Comparison of ENCODE assay signal across 8 mouse cellular contexts in genomic region chr8:73007489-73007888, GRCm38 (mm10).
DNase-seq lines count a peak whose midpoint lies in the region; ATAC-seq and TF ChIP-seq lines count a peak whose summit lies in the region.

No protein-coding gene starts in this region.

- H3K27ac ChIP-seq in forebrain, embryonic 13.5 days: no peak overlapping the region
- H3K27ac ChIP-seq in forebrain, embryonic 11.5 days (ENCODE audit: low read depth, low read length): no peak overlapping the region
- H3K27ac ChIP-seq in hindbrain, embryonic 13.5 days: no peak overlapping the region
- H3K27ac ChIP-seq in liver, postnatal 0 days (ENCODE audit: low read depth): no peak overlapping the region

- H3K4me1 ChIP-seq in forebrain, embryonic 13.5 days: no peaks in the 10 kb centered on the region
- no peaks in the 10 kb centered on the region for H3K4me1 ChIP-seq in forebrain, embryonic 11.5 days (replicated peaks; ENCODE audit: control insufficient read depth, insufficient read depth, low read length)
- H3K4me1 ChIP-seq in hindbrain, embryonic 13.5 days (replicated peaks): no peaks in the 10 kb centered on the region
- H3K4me1 ChIP-seq in liver, postnatal 0 days (ENCODE audit: insufficient read depth): peaks cover 7% of the 10 kb centered on the region; the same call in 1 of the 2 replicates

- TF ChIP-seq EP300 in liver, postnatal 0 days (IDR thresholded peaks at IDR 0.05; ENCODE audit: low read depth): no peak

- DNase-seq in forebrain, embryonic 11.5 days (ENCODE audit: low spot score): no peak
- peak; percentile 8 for DNase-seq in urinary bladder, postnatal 25 days (ENCODE audit: low spot score)
- DNase-seq in urinary bladder, postnatal 4 days (ENCODE audit: low spot score in 2 of 2): no peak
- DNase-seq in liver, postnatal 0 days: peak; percentile 17
- DNase-seq in thymus, postnatal 14 days: no peak
- DNase-seq in heart, postnatal 25 days (ENCODE audit: low spot score): no peak

- no peaks in the 10 kb centered on the region for H3K9me3 ChIP-seq in forebrain, embryonic 13.5 days (replicated peaks)
- no peaks in the 10 kb centered on the region for H3K9me3 ChIP-seq in forebrain, embryonic 11.5 days (ENCODE audit: control insufficient read depth, low read length)
- no peaks in the 10 kb centered on the region for H3K9me3 ChIP-seq in hindbrain, embryonic 13.5 days
- no peaks in the 10 kb centered on the region for H3K9me3 ChIP-seq in liver, postnatal 0 days (ENCODE audit: low read length)

- no peak overlapping the region for H3K9ac ChIP-seq in forebrain, embryonic 13.5 days
- no peak overlapping the region for H3K9ac ChIP-seq in forebrain, embryonic 11.5 days (ENCODE audit: low read length)
- H3K9ac ChIP-seq in hindbrain, embryonic 13.5 days: no peak overlapping the region
- H3K9ac ChIP-seq in liver, postnatal 0 days (replicated peaks): no peak overlapping the region

- peak; percentile 57 for TF ChIP-seq CTCF in liver, postnatal 0 days (IDR thresholded peaks at IDR 0.05; ENCODE audit: low read depth)

- H3K36me3 ChIP-seq in forebrain, embryonic 13.5 days (ENCODE audit: poor library complexity, severe bottlenecking): no peaks in the 10 kb centered on the region
- no peaks in the 10 kb centered on the region for H3K36me3 ChIP-seq in forebrain, embryonic 11.5 days (ENCODE audit: control insufficient read depth, insufficient read depth, low read length)
- H3K36me3 ChIP-seq in hindbrain, embryonic 13.5 days: no peaks in the 10 kb centered on the region
- H3K36me3 ChIP-seq in liver, postnatal 0 days (replicated peaks; ENCODE audit: insufficient read depth, low read length): no peaks in the 10 kb centered on the region

- no peak overlapping the region for H3K4me3 ChIP-seq in forebrain, embryonic 13.5 days
- H3K4me3 ChIP-seq in forebrain, embryonic 11.5 days (ENCODE audit: low read depth, low read length): no peak overlapping the region
- H3K4me3 ChIP-seq in hindbrain, embryonic 13.5 days: no peak overlapping the region
- no peak overlapping the region for H3K4me3 ChIP-seq in liver, postnatal 0 days (ENCODE audit: low read depth, low read length)

- peak; percentile 50; the same call in 1 of the 2 replicates for ATAC-seq in forebrain, embryonic 13.5 days
- no peak for ATAC-seq in forebrain, embryonic 11.5 days (replicated peaks; ENCODE audit: low FRiP score)
- ATAC-seq in hindbrain, embryonic 13.5 days (ENCODE audit: low FRiP score): peak; percentile 52; the same call in 1 of the 2 replicates
- no peak for ATAC-seq in liver, postnatal 0 days

- intact Hi-C loops in heart, postnatal 25 days (cut with DNase I): loop anchor here (10.0 kb wide), 2 partner anchors 217 to 347 kb away; partner anchors contain the start of gene Large1

- WGBS in forebrain, embryonic 13.5 days: 66% methylated on average over 2 of the region's 2 CpGs
- WGBS in forebrain, embryonic 11.5 days: 73% methylated on average over 2 of the region's 2 CpGs
- 69% methylated on average over 2 of the region's 2 CpGs for WGBS in hindbrain, embryonic 13.5 days
- 47% methylated on average over 2 of the region's 2 CpGs for WGBS in liver, postnatal 0 days (ENCODE audit: insufficient replicate concordance)

- no peak overlapping the region for H3K4me2 ChIP-seq in forebrain, embryonic 13.5 days
- no peak overlapping the region for H3K4me2 ChIP-seq in forebrain, embryonic 11.5 days (ENCODE audit: low read depth, low read length, severe bottlenecking)
- H3K4me2 ChIP-seq in hindbrain, embryonic 13.5 days: no peak overlapping the region
- no peak overlapping the region for H3K4me2 ChIP-seq in liver, postnatal 0 days (ENCODE audit: low read depth, low read length)

- no peaks in the 10 kb centered on the region for H3K27me3 ChIP-seq in forebrain, embryonic 13.5 days
- H3K27me3 ChIP-seq in forebrain, embryonic 11.5 days (ENCODE audit: control insufficient read depth, insufficient read depth, low read length): no peaks in the 10 kb centered on the region
- H3K27me3 ChIP-seq in hindbrain, embryonic 13.5 days: no peaks in the 10 kb centered on the region
- H3K27me3 ChIP-seq in liver, postnatal 0 days (ENCODE audit: insufficient read depth, low read length): no peaks in the 10 kb centered on the region

Comparison
In these comparisons a context has a peak if more than half of its experiments do, and no peak if none do; other contexts are left out.
1. ATAC-seq: peak in forebrain, embryonic 13.5 days (single experiment) and hindbrain, embryonic 13.5 days (single experiment); none in forebrain, embryonic 11.5 days (single experiment) and liver, postnatal 0 days (single experiment).
2. DNase-seq: peak in urinary bladder, postnatal 25 days (single experiment) and liver, postnatal 0 days (single experiment); none in forebrain, embryonic 11.5 days (single experiment), urinary bladder, postnatal 4 days (0 of 2), thymus, postnatal 14 days (single experiment) and heart, postnatal 25 days (single experiment).